Comparison of ENCODE assay signal across 22 mouse cellular contexts in genomic region chr11:106782841-106783764, GRCm38 (mm10). TPM values are rescaled to one million over a fixed set of nuclear protein-coding genes. Genes with fewer than 3 reads are reported as not detected.
DNase-seq lines count a peak whose midpoint lies in the region; ATAC-seq and TF ChIP-seq lines count a peak whose summit lies in the region.
"Had no signal": no experiment of that assay in that cellular context is flagged by ENCODE, and none has a peak within 500 bp of the region (broad histone marks: within the 10 kb centered on the region; RNA-seq: fewer than 3 reads in every experiment).

No protein-coding gene starts in this region.

- peaks cover 71% of the 10 kb centered on the region for H3K36me3 ChIP-seq in forebrain, embryonic 13.5 days (ENCODE audit: poor library complexity, severe bottlenecking)
- H3K36me3 ChIP-seq in forebrain, postnatal 0 days (ENCODE audit: insufficient read depth) = peaks cover 51% of the 10 kb centered on the region
- H3K36me3 ChIP-seq in midbrain, embryonic 11.5 days (ENCODE audit: control insufficient read depth, insufficient read depth, low read length) = peaks cover 26% of the 10 kb centered on the region
- H3K36me3 ChIP-seq in midbrain, postnatal 0 days (ENCODE audit: insufficient read depth, low read length) = peaks cover 20% of the 10 kb centered on the region

- 0 out of 2 replicates have a peak, but pooled peaks have one; percentile 20 for TF ChIP-seq POLR2A in cortical plate, adult 2 months (IDR thresholded peaks at IDR 0.05; ENCODE audit: extremely low read depth, insufficient read depth, low read length)

- H3K4me1 ChIP-seq in forebrain, embryonic 13.5 days = peaks cover 29% of the 10 kb centered on the region
- H3K4me1 ChIP-seq in forebrain, postnatal 0 days (ENCODE audit: insufficient read depth) = peaks cover 10% of the 10 kb centered on the region; the same call in 1 of the 2 replicates
- peaks cover 16% of the 10 kb centered on the region for H3K4me1 ChIP-seq in midbrain, embryonic 11.5 days (ENCODE audit: control insufficient read depth, insufficient read depth, low read length)
- peaks cover 5% of the 10 kb centered on the region; the same call in 1 of the 2 replicates for H3K4me1 ChIP-seq in midbrain, postnatal 0 days (ENCODE audit: insufficient read depth, low read length)
- H3K4me1 ChIP-seq in cortical plate, adult 2 months (ENCODE audit: control insufficient read depth, insufficient read depth, low read length) = peaks cover 3% of the 10 kb centered on the region; the same call in 1 of the 2 replicates

- intact Hi-C loops in left cerebral cortex, postnatal 4 days (cut with DNase I) = no loop called here

- TF ChIP-seq CTCF in forebrain, postnatal 0 days (IDR thresholded peaks at IDR 0.05; ENCODE audit: low read depth) = no peak
- no peak for TF ChIP-seq CTCF in midbrain, postnatal 0 days (IDR thresholded peaks at IDR 0.05)
- no peak for TF ChIP-seq CTCF in cortical plate, adult 2 months (IDR thresholded peaks at IDR 0.05; ENCODE audit: extremely low read depth, insufficient read depth, low read length)

- H3K9me3 ChIP-seq in forebrain, embryonic 13.5 days (replicated peaks) = no peaks in the 10 kb centered on the region
- no peaks in the 10 kb centered on the region for H3K9me3 ChIP-seq in forebrain, postnatal 0 days (ENCODE audit: low read length)
- H3K9me3 ChIP-seq in midbrain, embryonic 11.5 days (ENCODE audit: control insufficient read depth, low read length) = no peaks in the 10 kb centered on the region
- no peaks in the 10 kb centered on the region for H3K9me3 ChIP-seq in midbrain, postnatal 0 days (ENCODE audit: low read length)
- H3K9me3 ChIP-seq: embryonic facial prominence, embryonic 10.5 days; hindbrain, embryonic 15.5 days; midbrain, embryonic 15.5 days; neural tube, embryonic 13.5 days had no signal

- no peak overlapping the region for H3K4me2 ChIP-seq in forebrain, embryonic 13.5 days
- H3K4me2 ChIP-seq in forebrain, postnatal 0 days (ENCODE audit: low read depth) = no peak overlapping the region
- no peak overlapping the region for H3K4me2 ChIP-seq in midbrain, embryonic 11.5 days
- no peak overlapping the region for H3K4me2 ChIP-seq in midbrain, postnatal 0 days (ENCODE audit: low read depth, low read length, poor library complexity, severe bottlenecking)
- H3K4me2 ChIP-seq: hindbrain, embryonic 15.5 days; midbrain, embryonic 15.5 days; neural tube, embryonic 13.5 days had no signal

- H3K27me3 ChIP-seq in forebrain, embryonic 13.5 days = no peaks in the 10 kb centered on the region
- no peaks in the 10 kb centered on the region for H3K27me3 ChIP-seq in forebrain, postnatal 0 days (ENCODE audit: insufficient read depth, low read length)
- no peaks in the 10 kb centered on the region for H3K27me3 ChIP-seq in midbrain, embryonic 11.5 days (ENCODE audit: control insufficient read depth, insufficient read depth, low read length)
- H3K27me3 ChIP-seq in midbrain, postnatal 0 days (ENCODE audit: insufficient read depth, low read length) = no peaks in the 10 kb centered on the region
- H3K27me3 ChIP-seq: hindbrain, embryonic 15.5 days; midbrain, embryonic 15.5 days; neural tube, embryonic 13.5 days had no signal

- 84% methylated on average over 9 of the region's 9 CpGs for whole genome bisulfite sequencing in forebrain, embryonic 13.5 days
- 78% methylated on average over 9 of the region's 9 CpGs for whole genome bisulfite sequencing in forebrain, postnatal 0 days
- 85% methylated on average over 9 of the region's 9 CpGs for WGBS in midbrain, embryonic 11.5 days
- 82% methylated on average over 9 of the region's 9 CpGs for WGBS in midbrain, postnatal 0 days

- H3K4me3 ChIP-seq in forebrain, embryonic 13.5 days = no peak overlapping the region; the same call in 1 of the 2 replicates
- H3K4me3 ChIP-seq in forebrain, postnatal 0 days (ENCODE audit: low read depth, low read length) = no peak overlapping the region
- H3K4me3 ChIP-seq in midbrain, embryonic 11.5 days (ENCODE audit: low read depth, low read length) = no peak overlapping the region
- no peak overlapping the region for H3K4me3 ChIP-seq in midbrain, postnatal 0 days (ENCODE audit: low read depth, low read length)
- H3K4me3 ChIP-seq in cortical plate, adult 2 months (ENCODE audit: insufficient read depth, low read length) = no peak overlapping the region
- H3K4me3 ChIP-seq: embryonic facial prominence, embryonic 10.5 days; hindbrain, embryonic 15.5 days; midbrain, embryonic 15.5 days; neural tube, embryonic 13.5 days had no signal

- H3K9ac ChIP-seq in forebrain, embryonic 13.5 days = no peak overlapping the region
- H3K9ac ChIP-seq in forebrain, postnatal 0 days = no peak overlapping the region
- no peak overlapping the region for H3K9ac ChIP-seq in midbrain, embryonic 11.5 days (ENCODE audit: low read length)
- no peak overlapping the region for H3K9ac ChIP-seq in midbrain, postnatal 0 days (replicated peaks; ENCODE audit: low read length, poor library complexity, severe bottlenecking)
- H3K9ac ChIP-seq: hindbrain, embryonic 15.5 days; midbrain, embryonic 15.5 days; neural tube, embryonic 13.5 days had no signal

- no peak for ATAC-seq in forebrain, embryonic 13.5 days
- no peak for ATAC-seq in forebrain, postnatal 0 days
- ATAC-seq in midbrain, embryonic 11.5 days (ENCODE audit: low FRiP score) = no peak
- no peak for ATAC-seq in midbrain, postnatal 0 days (ENCODE audit: low FRiP score)
- ATAC-seq: midbrain, embryonic 15.5 days had no signal

- DNase-seq in forebrain, postnatal 0 days = no peak
- peak; percentile 87 for DNase-seq in midbrain, embryonic 11.5 days (ENCODE audit: low spot score, missing footprints)
- no peak for DNase-seq in midbrain, postnatal 0 days (ENCODE audit: low spot score)
- no peak for DNase-seq in kidney, postnatal 36 days
- no peak for DNase-seq in left cerebral cortex, postnatal 4 days
- DNase-seq: adrenal gland, adult 8-10 months; cerebellum, adult 11 months; cerebellum, postnatal 25 days; gastrocnemius, postnatal 10 days; kidney, adult 2 months; kidney, postnatal 25 days; lung, adult 2 months; lung, postnatal 36 days; right cerebral cortex, postnatal 14 days; thymus, postnatal 36 days had no signal

- 0 out of 2 replicates have a peak overlapping the region, but pooled peaks have one; percentile 25 for H3K27ac ChIP-seq in forebrain, embryonic 13.5 days
- H3K27ac ChIP-seq in forebrain, postnatal 0 days (ENCODE audit: low read depth, low read length) = no peak overlapping the region
- H3K27ac ChIP-seq in midbrain, embryonic 11.5 days (ENCODE audit: low read depth, low read length) = no peak overlapping the region
- H3K27ac ChIP-seq in midbrain, postnatal 0 days (ENCODE audit: low read depth, low read length) = no peak overlapping the region
- no peak overlapping the region for H3K27ac ChIP-seq in cortical plate, adult 2 months (ENCODE audit: insufficient read depth, low read length)
- H3K27ac ChIP-seq: embryonic facial prominence, embryonic 10.5 days; hindbrain, embryonic 15.5 days; midbrain, embryonic 15.5 days; neural tube, embryonic 13.5 days had no signal

RNA-seq across cellular contexts. Expression of gene Polg2, which starts 3.8 kb away (rescaled TPM):
- polyA plus RNA-seq in forebrain, embryonic 13.5 days (2015; fragmentation: Nextera tagmentation; extraction: Ambion mirVana) = 9.6 and 10.0 TPM in 2 replicates
- total RNA-seq in forebrain, postnatal 0 days (2014; rRNA removed) = 9.5 and 10.5 TPM in 2 replicates
- polyA plus RNA-seq in forebrain, postnatal 0 days (2015; fragmentation: Nextera tagmentation; extraction: Ambion mirVana) = 10.0 and 11.3 TPM in 2 replicates
- 9.7 and 11.2 TPM in 2 replicates for polyA plus RNA-seq in midbrain, embryonic 11.5 days (2014; fragmentation: Nextera tagmentation; extraction: Ambion mirVana)
- 6.6 and 9.8 TPM in 2 replicates for total RNA-seq in midbrain, postnatal 0 days (2014; rRNA removed)
- polyA plus RNA-seq in midbrain, postnatal 0 days (2015; fragmentation: Nextera tagmentation; extraction: Ambion mirVana) = 9.7 and 10.5 TPM in 2 replicates
- polyA plus RNA-seq in cortical plate, adult 2 months (2012; rRNA removed) = 3.8 and 4.8 TPM in 2 replicates
- 1 to 10 TPM; 5.2 to 6.2 TPM for total RNA-seq in left cerebral cortex, postnatal 4 days (2021)

RNA-seq across cellular contexts. Expression of gene Ddx5, which starts 5.9 kb away (rescaled TPM):
- 503 and 514 TPM in 2 replicates for polyA plus RNA-seq in forebrain, embryonic 13.5 days (2015; fragmentation: Nextera tagmentation; extraction: Ambion mirVana)
- total RNA-seq in forebrain, postnatal 0 days (2014; rRNA removed) = 462 and 530 TPM in 2 replicates
- 274 and 306 TPM in 2 replicates for polyA plus RNA-seq in forebrain, postnatal 0 days (2015; fragmentation: Nextera tagmentation; extraction: Ambion mirVana)
- 515 and 561 TPM in 2 replicates for polyA plus RNA-seq in midbrain, embryonic 11.5 days (2014; fragmentation: Nextera tagmentation; extraction: Ambion mirVana)
- 408 and 459 TPM in 2 replicates for total RNA-seq in midbrain, postnatal 0 days (2014; rRNA removed)
- 260 and 301 TPM in 2 replicates for polyA plus RNA-seq in midbrain, postnatal 0 days (2015; fragmentation: Nextera tagmentation; extraction: Ambion mirVana)
- polyA plus RNA-seq in cortical plate, adult 2 months (2012; rRNA removed) = 408 and 412 TPM in 2 replicates
- total RNA-seq in left cerebral cortex, postnatal 4 days (2021) = 100 to 1,000 TPM; 737 to 784 TPM

RNA-seq across cellular contexts. Expression of gene Cep95, which starts 5.9 kb away (rescaled TPM):
- 19.5 and 21.6 TPM in 2 replicates for polyA plus RNA-seq in forebrain, embryonic 13.5 days (2015; fragmentation: Nextera tagmentation; extraction: Ambion mirVana)
- 13.8 and 15.8 TPM in 2 replicates for total RNA-seq in forebrain, postnatal 0 days (2014; rRNA removed)
- 4.7 and 6.9 TPM in 2 replicates for polyA plus RNA-seq in forebrain, postnatal 0 days (2015; fragmentation: Nextera tagmentation; extraction: Ambion mirVana)
- 22.1 and 23.1 TPM in 2 replicates for polyA plus RNA-seq in midbrain, embryonic 11.5 days (2014; fragmentation: Nextera tagmentation; extraction: Ambion mirVana)
- total RNA-seq in midbrain, postnatal 0 days (2014; rRNA removed) = 6.0 and 13.3 TPM in 2 replicates
- 6.0 and 7.9 TPM in 2 replicates for polyA plus RNA-seq in midbrain, postnatal 0 days (2015; fragmentation: Nextera tagmentation; extraction: Ambion mirVana)
- polyA plus RNA-seq in cortical plate, adult 2 months (2012; rRNA removed) = 15.5 and 21.0 TPM in 2 replicates
- total RNA-seq in left cerebral cortex, postnatal 4 days (2021) = 10 to 100 TPM; 14.6 to 19.6 TPM

RNA-seq across cellular contexts. Expression of gene Milr1, which starts 32.1 kb away (rescaled TPM):
- polyA plus RNA-seq in forebrain, embryonic 13.5 days (2015; fragmentation: Nextera tagmentation; extraction: Ambion mirVana) = 0.54 and 1.0 TPM in 2 replicates
- total RNA-seq in forebrain, postnatal 0 days (2014; rRNA removed) = 1.5 TPM in 1 of 2 replicates, not detected in the other
- polyA plus RNA-seq in forebrain, postnatal 0 days (2015; fragmentation: Nextera tagmentation; extraction: Ambion mirVana) = 0.55 and 1.0 TPM in 2 replicates
- polyA plus RNA-seq in midbrain, embryonic 11.5 days (2014; fragmentation: Nextera tagmentation; extraction: Ambion mirVana) = 0.68 and 1.0 TPM in 2 replicates
- total RNA-seq in midbrain, postnatal 0 days (2014; rRNA removed) = 0.66 TPM in 1 of 2 replicates, not detected in the other
- polyA plus RNA-seq in midbrain, postnatal 0 days (2015; fragmentation: Nextera tagmentation; extraction: Ambion mirVana) = 0.37 and 0.82 TPM in 2 replicates
- polyA plus RNA-seq in cortical plate, adult 2 months (2012; rRNA removed) = 0.23 and 0.38 TPM in 2 replicates
- total RNA-seq in left cerebral cortex, postnatal 4 days (2021) = under 1 TPM; 0.56 to 0.93 TPM
- total RNA-seq: layer of hippocampus, postnatal 14 days had no signal

RNA-seq across cellular contexts. Expression of gene Pecam1, which starts 32.7 kb away (rescaled TPM):
- polyA plus RNA-seq in forebrain, embryonic 13.5 days (2015; fragmentation: Nextera tagmentation; extraction: Ambion mirVana) = 12.4 and 13.7 TPM in 2 replicates
- total RNA-seq in forebrain, postnatal 0 days (2014; rRNA removed) = 14.4 and 22.4 TPM in 2 replicates
- 10.6 and 11.4 TPM in 2 replicates for polyA plus RNA-seq in forebrain, postnatal 0 days (2015; fragmentation: Nextera tagmentation; extraction: Ambion mirVana)
- 19.8 and 21.5 TPM in 2 replicates for polyA plus RNA-seq in midbrain, embryonic 11.5 days (2014; fragmentation: Nextera tagmentation; extraction: Ambion mirVana)
- total RNA-seq in midbrain, postnatal 0 days (2014; rRNA removed) = 17.5 and 18.1 TPM in 2 replicates
- polyA plus RNA-seq in midbrain, postnatal 0 days (2015; fragmentation: Nextera tagmentation; extraction: Ambion mirVana) = 9.8 and 11.1 TPM in 2 replicates
- polyA plus RNA-seq in cortical plate, adult 2 months (2012; rRNA removed) = 20.4 TPM in 2 replicates
- 10 to 100 TPM; 17.7 TPM for total RNA-seq in left cerebral cortex, postnatal 4 days (2021)
